In genomic region chr16:31867736-31868135, GRCm38 (mm10) we compare ENCODE assay signal across 26 mouse cellular contexts. TPM values are rescaled to one million over a fixed set of nuclear protein-coding genes. Genes with fewer than 3 reads are reported as not detected.
A peak's percentile ranks its signal among the peaks of the same experiment; 100 is the strongest.
DNase-seq lines count a peak whose midpoint lies in the region; ATAC-seq and TF ChIP-seq lines count a peak whose summit lies in the region.
"Had no signal": no experiment of that assay in that cellular context is flagged by ENCODE, and none has a peak within 500 bp of the region (broad histone marks: within the 10 kb centered on the region; RNA-seq: fewer than 3 reads in every experiment).

No protein-coding gene starts in this region.

- H3K27ac ChIP-seq in heart, embryonic 12.5 days (ENCODE audit: poor library complexity, severe bottlenecking): 0 out of 2 replicates have a peak overlapping the region, but pooled peaks have one; percentile 11
- peak overlapping the region; percentile 68; the same call in 1 of the 2 replicates for H3K27ac ChIP-seq in left cerebral cortex, adult 2 months
- H3K27ac ChIP-seq: embryonic facial prominence, embryonic 12.5 days; forebrain, embryonic 15.5 days; heart, embryonic 10.5 days; hindbrain, embryonic 13.5 days; hindbrain, postnatal 0 days had no signal

- intact Hi-C loops in left cerebral cortex, adult 2 months (cut with DNase I): no loop called here
- intact Hi-C loops in left cerebral cortex, postnatal 14 days (cut with DNase I): no loop called here

- no peak overlapping the region for H3K9ac ChIP-seq in heart, embryonic 12.5 days
- H3K9ac ChIP-seq: embryonic facial prominence, embryonic 12.5 days; forebrain, embryonic 15.5 days; hindbrain, embryonic 13.5 days had no signal

- DNase-seq in cerebellum, adult 18-20 months: peak; percentile 51 to 57
- DNase-seq in cerebellum, postnatal 4 days (ENCODE audit: low spot score in 2 of 2): no peak
- no peak for DNase-seq in heart, adult 9 months (ENCODE audit: low spot score in 2 of 2)
- DNase-seq in left cerebral cortex, adult 2 months (ENCODE audit: extremely low spot score in 1 of 2, low spot score in 2 of 2): peak in 1 of 2 experiments; percentile 4
- no peak for DNase-seq in left cerebral cortex, postnatal 14 days (ENCODE audit: low spot score in 2 of 2)
- no peak for DNase-seq in adrenal gland, postnatal 25 days
- DNase-seq: adrenal gland, postnatal 14 days; cerebellum, adult 8-10 months; gastrocnemius, postnatal 36 days; heart, adult 11 months; kidney, adult 2 months had no signal

- no peak for ATAC-seq in heart, embryonic 12.5 days (ENCODE audit: insufficient number of reproducible peaks, low FRiP score)
- ATAC-seq: activated CD4-positive, CD25-positive, alpha-beta regulatory T cell, adult 4 months; forebrain, embryonic 15.5 days; hindbrain, postnatal 0 days; intestine, embryonic 16.5 days; Patski had no signal

- peaks cover 60% of the 10 kb centered on the region for H3K36me3 ChIP-seq in heart, embryonic 12.5 days

- no peak for TF ChIP-seq CTCF in left cerebral cortex, adult 2 months (IDR thresholded peaks at IDR 0.05)

- no peaks in the 10 kb centered on the region for H3K9me3 ChIP-seq in heart, embryonic 12.5 days (replicated peaks)
- H3K9me3 ChIP-seq: embryonic facial prominence, embryonic 12.5 days; forebrain, embryonic 15.5 days; heart, embryonic 10.5 days; hindbrain, embryonic 13.5 days had no signal

- peaks cover 10% of the 10 kb centered on the region for H3K4me1 ChIP-seq in heart, embryonic 12.5 days (replicated peaks)
- H3K4me1 ChIP-seq: embryonic facial prominence, embryonic 12.5 days; forebrain, embryonic 15.5 days; heart, embryonic 10.5 days; hindbrain, embryonic 13.5 days had no signal

- H3K4me3 ChIP-seq in heart, embryonic 12.5 days: no peak overlapping the region
- no peak overlapping the region for H3K4me3 ChIP-seq in left cerebral cortex, adult 2 months
- H3K4me3 ChIP-seq: embryonic facial prominence, embryonic 12.5 days; forebrain, embryonic 15.5 days; heart, embryonic 10.5 days; hindbrain, embryonic 13.5 days had no signal

- WGBS in heart, embryonic 12.5 days: 63% methylated on average over 4 of the region's 4 CpGs

- H3K27me3 ChIP-seq in heart, embryonic 12.5 days (replicated peaks): no peaks in the 10 kb centered on the region
- H3K27me3 ChIP-seq: CH12.LX; embryonic facial prominence, embryonic 12.5 days; forebrain, embryonic 15.5 days; hindbrain, embryonic 13.5 days; Patski had no signal

- no peak overlapping the region for H3K4me2 ChIP-seq in heart, embryonic 12.5 days
- H3K4me2 ChIP-seq: embryonic facial prominence, embryonic 12.5 days; forebrain, embryonic 15.5 days; hindbrain, embryonic 13.5 days had no signal

RNA-seq across cellular contexts. Expression of gene Meltf, which starts 10.9 kb away (rescaled TPM):
- 0.09 and 0.15 TPM in 2 replicates for polyA plus RNA-seq in heart, embryonic 12.5 days (2016; fragmentation: Nextera tagmentation; extraction: Ambion mirVana)
- total RNA-seq in left cerebral cortex, adult 2 months (2021): under 1 TPM; 0.51 to 0.54 TPM
- under 1 TPM; 0.40 to 0.46 TPM for total RNA-seq in left cerebral cortex, postnatal 14 days (2021)
- total RNA-seq in adrenal gland, postnatal 25 days (2021): not detected in 2 replicates
- total RNA-seq: adrenal gland, adult 18-20 months; adrenal gland, postnatal 14 days; gastrocnemius, adult 8-10 months; gastrocnemius, postnatal 36 days; hematopoietic stem cell, adult 5-6 weeks had no signal
- polyA plus RNA-seq: activated CD4-positive, CD25-positive, alpha-beta regulatory T cell, adult 4 months; forebrain, embryonic 11.5 days; heart, postnatal 0 days had no signal

Comparison
In these comparisons a context has a peak if more than half of its experiments do, and no peak if none do; other contexts are left out.
1. DNase-seq: peak in cerebellum, adult 18-20 months (2 of 2); none in cerebellum, postnatal 4 days (0 of 2), heart, adult 9 months (0 of 2), left cerebral cortex, postnatal 14 days (0 of 2) and adrenal gland, postnatal 25 days (single experiment).